Mouse (Mus musculus): ENCODE measurements around the gene Uqcr10.

Gene Uqcr10

GRCm38 (mm10) chr11:4704072-4704964 lies at the start of gene Uqcr10, which contains the start of gene Zmat5:
TSS of gene Uqcr10 (minus strand) at chr11:4704342.
TSS of gene Zmat5 (plus strand) at chr11:4704678.
- peak; percentile 95 for DNase-seq (ENCODE audit: low spot score)

GRCm38 (mm10) chr11:4752836-4753235 lies 48.7 kb upstream of the Uqcr10 start:
- no peak for DNase-seq (ENCODE audit: low spot score)

GRCm38 (mm10) chr11:4750263-4750662 lies 46.1 kb upstream of the Uqcr10 start:
- DNase-seq (ENCODE audit: low spot score) = peak; percentile 89

GRCm38 (mm10) chr11:4747285-4747684 lies 43.1 kb upstream of the Uqcr10 start:
- DNase-seq (ENCODE audit: low spot score) = no peak

- no peak for DNase-seq (ENCODE audit: low spot score)
These were observed 42.6 kb upstream of the Uqcr10 start, which contains the start of gene Cabp7 for GRCm38 (mm10) chr11:4746733-4747132. TSS of gene Cabp7 (minus strand) at chr11:4746778.

- DNase-seq (ENCODE audit: low spot score) = no peak
These were observed 41.8 kb upstream of the Uqcr10 start for GRCm38 (mm10) chr11:4745969-4746368.

GRCm38 (mm10) chr11:4744691-4745090 lies 40.5 kb upstream of the Uqcr10 start:
- DNase-seq (ENCODE audit: low spot score) = no peak

- DNase-seq (ENCODE audit: low spot score) = no peak
These were observed 36.6 kb upstream of the Uqcr10 start for GRCm38 (mm10) chr11:4740785-4741184.

- DNase-seq (ENCODE audit: low spot score) = no peak
These were observed 34.6 kb upstream of the Uqcr10 start for GRCm38 (mm10) chr11:4738719-4739118.

- DNase-seq (ENCODE audit: low spot score) = no peak
These were observed 33.5 kb upstream of the Uqcr10 start for GRCm38 (mm10) chr11:4737682-4738081.

GRCm38 (mm10) chr11:4736355-4736754 lies 32.2 kb upstream of the Uqcr10 start:
- no peak for DNase-seq (ENCODE audit: low spot score)

- no peak for DNase-seq (ENCODE audit: low spot score)
These were observed 30.0 kb upstream of the Uqcr10 start for GRCm38 (mm10) chr11:4734179-4734578.

- no peak for DNase-seq (ENCODE audit: low spot score)
These were observed 27.6 kb upstream of the Uqcr10 start for GRCm38 (mm10) chr11:4731781-4732180.

- no peak for DNase-seq (ENCODE audit: low spot score)
These were observed 26.8 kb upstream of the Uqcr10 start for GRCm38 (mm10) chr11:4730913-4731312.

GRCm38 (mm10) chr11:4730096-4730495 lies 26.0 kb upstream of the Uqcr10 start:
- no peak for DNase-seq (ENCODE audit: low spot score)

- DNase-seq (ENCODE audit: low spot score) = peak; percentile 81
These were observed 25.5 kb upstream of the Uqcr10 start for GRCm38 (mm10) chr11:4729603-4730002.

- DNase-seq (ENCODE audit: low spot score) = no peak
These were observed 17.6 kb upstream of the Uqcr10 start for GRCm38 (mm10) chr11:4721728-4722127.

GRCm38 (mm10) chr11:4720900-4721580 lies 16.9 kb upstream of the Uqcr10 start:
- no peak for DNase-seq (ENCODE audit: low spot score)

GRCm38 (mm10) chr11:4720393-4720792 lies 16.3 kb upstream of the Uqcr10 start:
- no peak for DNase-seq (ENCODE audit: low spot score)

- no peak for DNase-seq (ENCODE audit: low spot score)
These were observed 15.8 kb upstream of the Uqcr10 start for GRCm38 (mm10) chr11:4719961-4720360.

GRCm38 (mm10) chr11:4718548-4718947 lies 14.4 kb upstream of the Uqcr10 start:
- peak; percentile 48 for DNase-seq (ENCODE audit: low spot score)

- no peak for DNase-seq (ENCODE audit: low spot score)
These were observed 12.5 kb upstream of the Uqcr10 start for GRCm38 (mm10) chr11:4716530-4717236.

All from testis, postnatal 10 days (tissue).